Mouse (Mus musculus): ENCODE results near the gene Tmem269.

The Tmem269 gene

DNA sequence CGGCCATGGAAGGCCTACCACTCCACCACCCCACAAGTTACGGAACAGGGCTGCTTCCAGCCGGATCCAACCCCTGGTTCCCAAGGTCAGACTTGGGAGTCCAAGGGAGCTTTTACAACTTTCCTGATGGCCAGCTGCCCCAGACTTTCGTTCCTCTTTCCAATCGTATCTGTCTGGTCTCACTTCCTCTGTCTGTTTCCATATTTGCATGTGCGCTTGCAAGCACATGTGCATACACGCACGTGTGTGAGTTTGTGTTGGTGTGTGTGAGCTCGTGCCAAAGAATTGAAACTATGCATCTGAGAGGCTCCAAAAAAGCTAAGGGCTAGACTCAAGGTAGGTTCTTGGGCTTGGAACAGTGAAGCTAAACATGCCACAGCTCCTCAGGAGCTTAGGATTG lies 36.6 kb downstream of the Tmem269 start:
- DNase-seq (ENCODE audit: low read depth, low spot score): no peak

- DNase-seq (ENCODE audit: low read depth, low spot score): no peak
These were observed 37.8 kb downstream of the Tmem269 start for GRCm38 (mm10) chr4:119180133-119180707.

GRCm38 (mm10) chr4:119178331-119178730 lies 39.7 kb downstream of the Tmem269 start:
- DNase-seq (ENCODE audit: low read depth, low spot score): no peak

GRCm38 (mm10) chr4:119177702-119178101 lies 40.3 kb downstream of the Tmem269 start:
- no peak for DNase-seq (ENCODE audit: low read depth, low spot score)

GRCm38 (mm10) chr4:119173851-119174453 lies 44.1 kb downstream of the Tmem269 start, which contains the start of gene Zfp691:
Gene Zfp691, minus strand, starts transcription at chr4:119174195.
- peak; percentile 97 for DNase-seq (ENCODE audit: low read depth, low spot score)

DNA sequence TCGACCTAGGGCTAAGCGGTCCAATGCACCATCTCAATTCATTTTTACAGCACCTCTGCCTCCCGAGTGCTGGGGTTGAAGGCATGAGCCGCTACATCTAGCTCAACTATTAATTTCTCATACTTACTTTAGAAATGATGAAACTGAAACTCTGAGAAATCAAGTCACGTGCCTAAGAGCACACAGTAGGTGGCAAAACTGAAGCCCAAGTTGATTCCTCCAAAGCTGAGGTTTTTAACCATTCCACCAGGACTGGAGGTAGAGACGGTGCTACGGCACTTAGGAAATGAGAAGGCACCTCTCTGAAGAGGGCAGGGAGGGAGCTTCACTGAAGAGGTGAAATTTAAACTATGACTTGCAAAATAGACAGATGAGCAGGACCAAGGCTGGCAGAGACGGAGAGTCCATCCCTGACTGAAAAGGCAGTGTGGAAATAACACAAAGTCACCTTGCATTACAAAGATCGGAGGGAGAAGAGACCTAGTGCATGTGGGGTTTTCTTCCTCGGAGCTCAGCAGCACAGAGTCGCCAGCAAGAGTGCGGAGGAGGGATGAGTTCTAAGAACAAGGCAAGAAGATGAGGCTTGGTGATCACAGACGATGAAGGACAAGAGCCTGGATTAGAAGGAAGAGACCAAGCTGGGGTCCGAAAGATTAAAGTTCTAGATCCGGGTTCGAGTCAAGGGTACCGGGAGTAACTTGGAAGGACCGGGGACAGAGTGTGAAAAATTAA lies 44.9 kb downstream of the Tmem269 start:
- DNase-seq (ENCODE audit: low read depth, low spot score): no peak

DNA sequence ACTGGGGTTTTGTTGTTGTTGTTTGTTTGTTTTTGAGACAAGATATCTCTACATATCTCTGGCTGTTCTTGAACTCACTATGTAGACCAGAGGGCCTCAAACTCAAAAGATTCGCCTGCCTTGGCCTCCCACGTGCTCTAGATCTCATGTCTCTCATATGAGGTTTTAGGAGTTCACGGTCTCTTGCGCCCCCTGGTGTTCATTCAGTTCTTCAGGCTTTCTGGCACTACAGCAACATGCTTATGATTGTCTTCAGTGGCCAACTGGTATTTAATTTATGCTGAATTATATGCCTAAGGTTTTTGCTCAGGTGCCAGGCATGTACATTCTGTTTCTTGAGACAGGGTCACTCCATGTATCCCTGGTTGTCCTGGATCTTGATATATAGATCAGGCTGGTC lies 50.4 kb downstream of the Tmem269 start:
- DNase-seq (ENCODE audit: low read depth, low spot score): peak; percentile 84

DNA sequence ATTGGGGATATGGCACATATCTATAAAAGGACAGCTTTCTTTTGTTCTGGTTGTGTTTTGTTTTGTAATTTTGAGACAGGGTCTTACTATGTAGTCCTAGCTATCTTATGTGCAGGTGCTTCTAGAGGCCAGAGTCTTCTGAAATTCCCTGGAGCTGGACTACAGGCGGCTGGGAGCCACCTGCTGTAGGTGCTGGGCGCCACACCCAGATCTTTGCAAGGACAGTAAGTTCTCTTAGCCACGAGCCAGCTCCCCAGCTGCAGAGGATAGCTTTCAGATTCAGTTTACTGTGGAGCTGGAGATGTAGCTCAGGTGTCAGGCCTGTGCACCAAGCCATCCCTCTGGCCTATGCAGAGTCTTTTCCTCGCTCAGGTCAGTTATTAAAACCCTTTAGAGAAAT lies 50.9 kb downstream of the Tmem269 start:
- no peak for DNase-seq (ENCODE audit: low read depth, low spot score)

DNA sequence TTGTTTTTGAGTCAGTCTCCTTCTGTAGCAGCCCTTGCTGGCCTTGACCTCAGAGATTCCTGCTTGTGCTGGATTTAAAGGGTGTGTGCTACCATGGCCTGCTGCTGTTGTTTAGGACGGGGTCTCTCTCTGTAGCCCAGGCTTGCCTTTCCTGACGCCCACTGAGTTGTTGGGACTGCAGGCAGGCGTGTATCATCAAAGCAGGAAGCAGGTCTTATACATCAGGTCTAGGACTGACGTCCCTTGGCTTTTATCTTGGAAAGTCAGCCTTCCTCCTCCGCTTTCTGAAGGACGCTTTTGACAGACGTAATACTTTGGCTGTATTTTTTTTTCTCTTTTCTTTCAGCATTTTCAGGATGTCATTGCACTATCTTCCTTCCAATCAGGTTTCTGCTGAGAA lies 52.1 kb downstream of the Tmem269 start:
- DNase-seq (ENCODE audit: low read depth, low spot score): no peak

- no peak for DNase-seq (ENCODE audit: low read depth, low spot score)
These were observed 55.0 kb downstream of the Tmem269 start for GRCm38 (mm10) chr4:119162990-119163389.

GRCm38 (mm10) chr4:119161358-119161757 lies 56.7 kb downstream of the Tmem269 start:
- DNase-seq (ENCODE audit: low read depth, low spot score): no peak

DNA sequence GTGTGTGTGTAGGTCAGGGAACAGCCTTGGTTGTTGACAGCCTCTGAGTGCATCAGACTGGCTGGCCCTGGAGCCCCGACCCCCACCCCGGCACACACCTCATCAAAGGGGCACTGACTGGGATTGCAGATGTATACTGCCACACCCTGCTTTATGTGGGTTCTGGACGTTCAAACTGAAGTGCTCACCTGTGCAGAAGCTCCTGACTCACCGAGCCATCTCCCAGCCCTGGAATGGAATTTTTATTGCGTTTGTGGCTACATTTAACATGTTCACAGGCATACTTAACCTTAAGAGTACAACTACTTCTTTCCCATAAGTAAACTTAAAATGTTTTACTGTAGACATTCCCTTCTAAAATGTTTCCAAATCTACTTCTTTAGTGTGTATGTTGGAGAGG lies 60.1 kb downstream of the Tmem269 start:
- DNase-seq (ENCODE audit: low read depth, low spot score): no peak

DNA sequence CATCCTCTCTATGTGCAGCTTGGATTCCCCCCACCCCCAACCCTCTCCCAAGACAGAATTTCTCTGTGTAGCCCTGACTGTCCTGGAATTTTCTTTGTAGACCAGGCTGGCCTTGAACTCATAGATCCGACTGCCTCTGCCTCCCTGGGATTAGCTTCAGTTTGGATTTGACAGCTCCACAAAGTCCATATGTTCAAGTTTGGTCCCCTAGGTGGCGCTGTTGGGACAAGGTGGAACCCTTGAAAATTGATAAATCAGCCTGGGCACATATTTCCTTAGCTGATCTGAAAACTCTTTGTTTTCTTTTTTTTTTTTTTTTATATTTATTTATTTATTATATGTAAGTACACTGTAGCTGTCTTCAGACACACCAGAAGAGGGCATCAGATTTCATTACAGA lies 60.8 kb downstream of the Tmem269 start:
- DNase-seq (ENCODE audit: low read depth, low spot score): peak; percentile 64
